Mouse (Mus musculus) right cerebral cortex, adult 18-20 months (tissue): ENCODE measurements around the gene Olfr441.
"Not testable (repeated sequence)": the region's sequence is repeated elsewhere in the genome, so short reads cannot be mapped to it uniquely, and the experiment has no call there.

Experiments used
- DNase-seq: peaks from one replicate; pipeline ENCODE4 v3.0.0; 2022; ENCODE audit warnings: mixed read lengths

Gene Olfr441

DNA sequence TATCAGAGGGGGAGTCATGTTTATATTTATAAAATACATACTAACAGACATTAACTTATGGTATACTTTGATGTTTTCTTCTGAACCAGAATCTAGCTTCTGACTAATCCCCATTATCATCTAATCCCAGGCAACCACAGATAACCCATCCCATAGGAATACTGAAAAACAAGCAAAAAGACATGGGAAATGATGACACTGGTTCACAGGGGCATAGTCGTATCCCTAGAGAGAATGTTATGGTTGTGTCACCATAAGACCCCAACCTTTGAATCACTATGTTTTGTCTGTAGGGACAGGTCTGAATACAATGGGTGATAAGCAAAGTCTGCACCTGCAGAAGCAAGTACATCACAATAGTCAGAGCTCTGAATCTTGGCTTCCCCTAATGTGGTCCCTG lies at the start of gene Olfr441:
Olfr441 (plus strand) TSS at position 301 of the 400 bp plus-strand sequence.
- DNase-seq, result not testable (repeated sequence)

DNA sequence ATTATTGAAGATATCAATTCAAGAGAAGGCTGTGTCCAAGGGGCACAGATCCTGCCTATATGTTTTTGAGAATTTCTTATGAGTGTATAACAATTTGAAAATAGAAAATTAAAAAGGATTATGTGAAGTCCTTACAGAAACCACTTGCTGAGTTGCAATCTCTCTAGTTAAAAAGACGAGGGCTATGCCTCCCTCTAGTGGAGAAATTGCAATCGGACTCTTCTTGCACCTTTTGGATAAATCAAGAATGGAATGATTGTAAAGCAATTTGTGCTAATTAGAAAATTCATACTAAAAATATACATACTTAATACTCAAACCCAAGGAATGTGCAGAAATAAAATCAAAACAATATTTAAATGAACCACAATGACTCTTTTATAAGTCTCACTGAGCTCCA lies 27.4 kb upstream of the Olfr441 start:
- peak; percentile 12 for DNase-seq

DNA sequence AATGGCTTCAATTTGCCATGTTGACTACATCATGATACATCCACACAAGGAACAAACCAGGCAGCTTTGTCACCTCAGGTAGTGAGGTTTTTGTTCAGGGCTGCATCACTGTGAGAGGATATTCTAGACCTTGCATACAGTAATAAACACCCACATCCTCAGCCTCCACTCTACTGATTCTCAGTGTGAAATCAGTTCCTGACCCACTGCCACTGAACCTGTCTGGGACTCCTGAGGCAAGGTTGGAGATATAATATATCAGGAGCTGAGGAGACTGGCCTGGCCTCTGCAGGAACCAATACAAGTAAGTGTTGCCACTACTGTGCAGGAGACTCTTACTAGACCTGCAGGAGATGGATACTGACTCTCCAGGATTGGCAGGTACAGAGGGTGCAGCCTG lies 24.8 kb upstream of the Olfr441 start:
- not testable (repeated sequence) for DNase-seq

DNA sequence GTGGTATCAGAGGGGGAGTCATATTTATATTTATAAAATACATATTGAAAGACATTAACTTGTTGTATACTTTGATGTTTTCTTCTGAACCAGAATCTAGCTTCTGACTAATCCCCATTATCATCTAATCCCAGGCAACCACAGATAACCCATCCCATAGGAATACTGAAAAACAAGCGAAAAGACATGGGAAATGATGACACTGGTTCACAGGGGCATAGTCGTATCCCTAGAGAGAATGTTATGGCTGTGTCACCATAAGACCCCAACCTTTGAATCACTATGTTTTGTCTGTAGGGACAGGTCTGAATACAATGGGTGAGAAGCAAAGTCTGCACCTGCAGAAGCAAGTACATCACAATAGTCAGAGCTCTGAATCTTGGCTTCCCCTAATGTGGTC lies 40.1 kb downstream of the Olfr441 start, which contains the start of gene Olfr237-ps1:
Olfr237-ps1 (plus strand) TSS at position 301 of the 400 bp plus-strand sequence.
- not testable (repeated sequence) for DNase-seq

DNA sequence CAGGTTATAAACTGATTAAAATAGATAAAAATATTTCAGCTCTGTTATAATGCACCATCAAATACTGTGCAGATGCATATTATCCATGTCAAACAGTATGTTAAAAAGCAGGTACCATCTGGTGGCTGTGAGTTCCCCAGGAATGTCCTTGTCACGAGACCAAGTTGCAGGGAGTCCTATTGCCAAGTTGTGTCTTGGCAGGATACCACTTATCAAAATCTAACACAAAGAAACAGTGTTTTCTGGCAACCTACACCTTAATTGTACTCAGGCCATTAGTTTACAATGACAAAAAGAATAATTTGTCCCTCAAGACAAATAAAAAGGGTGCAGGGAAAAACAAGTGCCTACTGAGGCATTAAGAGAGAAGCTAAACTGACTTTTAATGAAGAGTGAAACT lies 53.3 kb downstream of the Olfr441 start:
- no peak for DNase-seq

DNA sequence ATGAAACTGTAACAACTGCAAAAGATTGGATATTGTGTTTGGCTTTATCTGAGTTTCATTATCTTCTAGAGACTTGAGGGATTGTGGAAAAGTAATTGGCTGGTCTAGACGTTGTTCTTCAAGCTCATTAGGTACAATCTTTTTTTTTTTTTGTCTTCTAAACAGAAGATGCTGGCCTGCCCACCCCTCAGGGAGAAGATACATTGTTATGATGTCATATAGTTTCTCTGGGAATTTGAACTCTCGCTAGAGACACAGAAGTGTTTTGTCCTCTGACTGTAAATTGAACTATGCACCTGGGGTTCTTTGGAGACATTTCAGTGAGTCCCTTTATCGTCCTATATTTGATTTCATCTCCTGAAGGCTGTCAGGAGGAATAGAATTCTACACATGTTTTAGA lies 56.8 kb downstream of the Olfr441 start, which contains the start of gene Olfr437:
Olfr437 (plus strand) TSS at position 301 of the 400 bp plus-strand sequence.
- no peak for DNase-seq

DNA sequence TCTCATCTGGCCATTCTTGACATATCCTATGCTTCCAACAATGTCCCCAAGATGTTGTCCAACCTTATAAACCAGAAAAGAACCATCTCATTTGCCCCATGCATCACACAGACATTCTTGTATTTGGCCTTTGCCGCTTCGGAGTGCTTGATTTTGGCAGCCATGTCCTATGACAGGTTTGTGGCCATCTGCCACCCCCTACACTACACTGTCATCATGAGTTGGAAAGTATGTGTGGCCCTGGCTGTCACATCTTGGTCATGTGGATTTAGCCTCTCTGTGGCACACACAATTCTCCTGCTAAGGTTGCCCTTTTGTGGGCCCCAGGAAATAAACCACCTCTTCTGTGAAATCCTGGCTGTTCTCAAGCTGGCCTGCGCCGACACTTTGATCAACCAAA lies 61.1 kb downstream of the Olfr441 start:
- DNase-seq, result no peak
